Mouse (Mus musculus) lung, embryonic 15.5 days (tissue): ENCODE data around the gene Ccdc107. TPM values are rescaled to one million over a fixed set of nuclear protein-coding genes. Genes with fewer than 3 reads are reported as not detected.

Experiments
- ATAC-seq: fragments of 200-750 bp; cut with Nextera tagmentation; 2 replicates; pipeline ENCODE4 v1.8.0; 2017; ENCODE audit warnings: moderate number of reproducible peaks, borderline replicate concordance; ENCODE audit not compliant: low FRiP score, low TSS enrichment; ENCODE audit errors: extremely low read depth
- H3K27ac ChIP-seq: fragments of 300-500 bp; sonication (generic); 2 replicates; pipeline ENCODE4 v1.5.1; 2015; ENCODE audit warnings: moderate library complexity, mild to moderate bottlenecking, inconsistent platforms
- H3K27me3 ChIP-seq: fragments of 300-500 bp; sonication (generic); 2 replicates; pipeline ENCODE4 v1.6.1; 2015; ENCODE audit warnings: inconsistent platforms
- H3K36me3 ChIP-seq: fragments of 300-500 bp; sonication (generic); 2 replicates; pipeline ENCODE4 v1.6.1; 2015; ENCODE audit warnings: inconsistent platforms
- H3K4me1 ChIP-seq: fragments of 300-500 bp; sonication (generic); 2 replicates; pipeline ENCODE4 v1.6.1; 2015; ENCODE audit warnings: inconsistent platforms
- H3K4me2 ChIP-seq: fragments of 300-500 bp; sonication (generic); 2 replicates; pipeline ENCODE4 v1.6.1; 2015; ENCODE audit warnings: inconsistent platforms, mild to moderate bottlenecking, moderate library complexity
- H3K4me3 ChIP-seq: fragments of 300-500 bp; sonication (generic); 2 replicates; pipeline ENCODE4 v1.5.1; 2015; ENCODE audit warnings: mild to moderate bottlenecking, inconsistent platforms
- H3K9ac ChIP-seq: fragments of 300-500 bp; sonication (generic); 2 replicates; pipeline ENCODE4 v1.6.1; 2015; ENCODE audit warnings: inconsistent platforms
- H3K9me3 ChIP-seq: fragments of 300-500 bp; sonication (generic); 2 replicates; pipeline ENCODE4 v1.6.1; 2016; ENCODE audit warnings: inconsistent platforms
- WGBS: fragments of 180-500 bp; shearing (Covaris S2); methylation state at CpG from one replicate; pipeline ENCODE4 v1.1.7; 2015; 5-methylcytosine and 5-hydroxymethylcytosine counted together
- polyA plus RNA-seq: library from polyadenylated mRNA; unstranded; fragments of >200 nt; fragmentation: Nextera tagmentation; extraction: Ambion mirVana; gene quantifications from 2 replicates; pipeline ENCODE4 v1.2.1, GENCODE M21; 2015

The Ccdc107 gene
- polyA plus RNA-seq, 1 experiment from 2014 or later: 70.1 TPM

DNA sequence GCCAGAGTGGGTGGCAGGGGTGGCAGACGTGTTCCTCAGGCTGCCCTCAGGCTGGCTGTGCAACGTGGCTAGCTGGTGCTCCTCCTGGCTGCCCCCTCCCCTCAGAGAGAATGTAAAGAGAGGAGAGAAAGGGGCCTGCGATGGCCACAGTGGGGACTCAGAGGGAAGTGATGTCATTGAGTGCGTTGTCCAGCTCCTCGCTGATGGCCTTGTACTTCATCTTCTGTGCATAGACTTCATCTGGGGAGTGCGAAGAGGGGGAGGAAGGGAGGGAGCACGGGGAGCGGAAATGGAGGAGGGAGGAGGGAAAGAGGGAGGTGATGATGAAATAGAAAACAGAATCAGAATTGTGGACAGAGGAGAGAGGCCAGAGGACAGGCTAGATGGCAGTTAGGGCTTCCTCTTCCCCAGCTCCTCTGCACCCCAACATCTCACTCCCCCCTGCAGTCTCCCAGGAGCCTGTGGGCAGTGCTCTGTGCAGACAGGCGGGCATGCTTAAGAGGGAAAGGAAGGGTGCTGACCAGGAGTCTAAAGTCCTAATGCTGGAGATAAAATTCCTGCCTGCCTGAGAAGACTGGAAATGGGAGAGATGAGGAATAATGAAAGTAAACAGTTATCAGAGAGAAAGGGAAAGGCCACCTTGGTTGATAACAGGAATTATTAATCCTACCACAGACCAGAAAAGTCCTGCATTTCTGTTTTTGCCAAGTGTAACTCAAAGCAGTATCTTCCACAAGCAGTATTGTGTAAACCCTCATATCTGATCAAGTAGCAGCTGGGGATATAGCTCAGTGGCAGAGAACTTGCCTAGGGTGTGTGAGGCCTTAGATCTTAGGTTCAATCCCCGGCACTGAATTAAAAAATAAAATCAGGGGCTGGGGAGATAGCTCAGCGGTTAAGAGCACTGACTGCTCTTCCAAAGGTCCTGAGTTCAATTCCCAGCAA is 23.3 kb downstream of the Ccdc107 start:
- no peaks in the 10 kb centered on the region for H3K9me3 ChIP-seq
- H3K27me3 ChIP-seq: peaks cover 8% of the 10 kb centered on the region; the same call in 1 of the 2 replicates
- peaks cover 19% of the 10 kb centered on the region for H3K36me3 ChIP-seq
- no peak for ATAC-seq
- H3K27ac ChIP-seq: no peak overlapping the region
- no peak overlapping the region for H3K4me3 ChIP-seq
- H3K9ac ChIP-seq: no peak overlapping the region
- no peak overlapping the region for H3K4me2 ChIP-seq
- peaks cover 21% of the 10 kb centered on the region for H3K4me1 ChIP-seq
- WGBS: 61% methylated on average over 11 of the region's 11 CpGs

DNA sequence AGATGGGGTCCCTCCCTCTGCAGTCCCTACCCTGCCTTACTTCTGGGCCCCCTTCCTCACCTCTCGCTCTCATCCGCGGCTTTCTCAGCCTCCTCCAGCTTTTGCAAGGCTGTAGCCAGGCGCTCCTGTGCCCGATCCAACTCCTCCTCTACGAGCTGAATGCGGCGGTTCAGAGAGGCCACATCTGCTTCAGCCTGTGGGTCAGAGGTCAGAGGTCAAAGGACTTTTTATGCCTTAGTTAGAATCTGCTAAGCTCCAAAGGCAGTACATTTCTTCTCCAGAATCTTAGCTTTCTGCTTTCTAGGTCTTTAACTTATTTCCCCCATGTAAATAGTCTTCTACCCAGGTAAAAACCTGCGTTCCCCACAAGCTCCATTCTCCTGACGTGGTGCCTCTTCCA is 26.9 kb downstream of the Ccdc107 start:
- Histone ChIP-seq H3K4me1 (peaks cover 48% of the 10 kb centered on the region), H3K9me3 (no peaks in the 10 kb centered on the region), H3K27me3 (peaks cover 27% of the 10 kb centered on the region), H3K9ac (no peak overlapping the region), H3K36me3 (peaks cover 19% of the 10 kb centered on the region), H3K4me2 (peak overlapping the region; percentile 46), H3K4me3 (peak overlapping the region; percentile 17), H3K27ac (no peak overlapping the region)
- no peak for ATAC-seq
- 28% methylated on average over 10 of the region's 10 CpGs for WGBS

DNA sequence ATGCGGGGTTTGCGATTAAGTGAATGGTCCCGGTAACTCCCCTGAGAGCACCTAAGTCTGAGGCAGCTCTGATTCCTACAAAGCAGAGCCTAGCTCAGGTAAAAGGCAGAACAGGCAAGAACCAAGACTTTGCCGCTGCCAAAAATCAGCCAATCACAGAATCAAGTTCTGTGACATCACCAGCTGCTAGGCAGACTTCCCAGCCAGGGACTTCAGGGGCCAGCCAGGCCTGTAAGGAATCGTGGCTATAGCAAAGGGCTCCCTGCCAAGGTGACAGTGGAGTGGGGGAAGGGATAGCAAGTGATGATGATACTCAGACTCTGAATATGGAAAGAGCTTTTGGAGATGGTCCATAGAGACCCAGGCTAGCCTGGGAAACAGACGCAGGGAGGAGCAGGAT is 27.3 kb downstream of the Ccdc107 start:
- H3K36me3 ChIP-seq: peaks cover 19% of the 10 kb centered on the region
- peak; percentile 39; the same call in 1 of the 2 replicates for ATAC-seq
- no peak overlapping the region for H3K27ac ChIP-seq

DNA sequence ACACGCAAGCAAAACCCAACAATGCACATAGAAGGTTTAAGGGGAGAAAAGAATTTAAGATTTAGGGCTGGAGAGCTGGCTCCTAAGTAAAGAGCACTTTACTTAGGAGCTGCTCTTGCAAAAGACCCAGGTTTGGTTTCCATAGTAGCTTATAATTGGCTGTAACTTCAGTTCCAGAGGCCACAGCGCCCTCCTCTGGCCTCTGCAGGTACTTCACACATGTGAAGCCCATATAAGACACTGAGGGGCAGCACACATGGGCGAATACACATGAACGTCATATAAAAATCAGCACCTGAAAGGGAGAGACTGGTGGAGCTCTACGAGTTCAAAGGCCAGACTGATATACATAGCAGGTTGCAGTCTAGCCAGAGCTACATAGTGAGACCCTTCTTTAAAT is 35.2 kb downstream of the Ccdc107 start:
- no peak for ATAC-seq
- Histone ChIP-seq H3K36me3 (peaks cover 23% of the 10 kb centered on the region), H3K9me3 (no peaks in the 10 kb centered on the region), H3K4me2 (no peak overlapping the region), H3K4me1 (peaks cover 10% of the 10 kb centered on the region), H3K27ac (no peak overlapping the region), H3K9ac (no peak overlapping the region), H3K4me3 (no peak overlapping the region), H3K27me3 (peaks cover 25% of the 10 kb centered on the region)
- WGBS: 68% methylated on average over 5 of the region's 5 CpGs

More for the DNA sequence above, 27.3 kb downstream of the Ccdc107 start:
- H3K4me2 ChIP-seq: peak overlapping the region; percentile 46
- H3K4me1 ChIP-seq: peaks cover 48% of the 10 kb centered on the region
- H3K9me3 ChIP-seq: no peaks in the 10 kb centered on the region
- H3K27me3 ChIP-seq: peaks cover 31% of the 10 kb centered on the region
- H3K9ac ChIP-seq: no peak overlapping the region
- H3K4me3 ChIP-seq: peak overlapping the region; percentile 17
- WGBS: 11% methylated on average over 6 of the region's 6 CpGs

GRCm38 (mm10) chr4:43528487-43528886 is 35.8 kb downstream of the Ccdc107 start:
- no peak for ATAC-seq
- H3K4me2 ChIP-seq: no peak overlapping the region

GRCm38 (mm10) chr4:43530081-43530501 is 37.4 kb downstream of the Ccdc107 start:
- Histone ChIP-seq H3K9me3 (no peaks in the 10 kb centered on the region), H3K4me2 (no peak overlapping the region), H3K4me1 (no peaks in the 10 kb centered on the region), H3K27ac (no peak overlapping the region), H3K4me3 (no peak overlapping the region), H3K9ac (no peak overlapping the region), H3K27me3 (peaks cover 10% of the 10 kb centered on the region; the same call in 1 of the 2 replicates), H3K36me3 (peaks cover 44% of the 10 kb centered on the region)
- 57% methylated on average over 8 of the region's 8 CpGs for WGBS
- no peak for ATAC-seq

More at GRCm38 (mm10) chr4:43528487-43528886, 35.8 kb downstream of the Ccdc107 start:
- 77% methylated on average over 9 of the region's 9 CpGs for WGBS
- Histone ChIP-seq H3K27ac (no peak overlapping the region), H3K9me3 (no peaks in the 10 kb centered on the region), H3K36me3 (peaks cover 29% of the 10 kb centered on the region), H3K27me3 (peaks cover 19% of the 10 kb centered on the region), H3K4me1 (peaks cover 6% of the 10 kb centered on the region; the same call in 1 of the 2 replicates), H3K9ac (no peak overlapping the region), H3K4me3 (no peak overlapping the region)

DNA sequence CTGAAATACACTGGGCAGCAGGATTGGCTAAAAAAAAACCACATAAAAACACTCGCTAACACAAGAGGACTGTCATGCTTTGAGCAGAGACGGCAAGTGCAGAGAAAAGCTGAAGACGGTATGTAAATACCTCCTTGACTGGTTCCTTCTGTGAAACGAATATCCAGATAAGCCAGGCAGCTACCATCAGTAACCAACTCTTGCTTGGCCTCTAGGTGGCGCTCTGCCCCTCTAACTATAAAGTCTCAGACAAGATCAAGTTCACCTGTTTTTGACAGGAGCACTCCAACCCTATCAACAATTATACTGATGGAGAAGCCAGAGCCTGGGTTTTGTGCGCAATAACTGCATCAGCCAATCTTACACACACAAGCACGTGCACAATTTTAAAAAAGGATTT is 37.9 kb downstream of the Ccdc107 start:
- peaks cover 48% of the 10 kb centered on the region for H3K36me3 ChIP-seq
- WGBS: 18% methylated on average over 7 of the region's 7 CpGs

DNA sequence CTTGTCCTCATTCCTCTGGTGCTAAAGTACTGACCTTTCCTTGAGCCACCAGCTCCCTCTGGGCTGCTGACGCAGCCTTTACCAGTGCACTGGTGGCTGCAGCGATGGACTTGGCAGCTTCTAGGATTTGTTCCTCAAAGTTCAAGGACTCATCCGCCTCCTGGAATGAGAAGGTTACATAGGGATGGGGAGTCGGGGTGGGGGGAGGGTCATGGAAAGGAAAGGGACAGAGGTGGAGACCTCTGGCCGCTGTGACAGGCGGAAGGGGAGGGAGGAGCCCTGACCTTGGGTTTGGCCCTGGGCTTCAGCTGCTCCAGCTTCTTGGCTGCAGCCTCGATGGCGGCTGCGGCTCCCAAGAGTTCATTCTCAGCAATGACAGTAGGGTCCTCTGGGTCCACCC is 40.6 kb downstream of the Ccdc107 start:
- no peak for ATAC-seq
- Histone ChIP-seq H3K4me2 (no peak overlapping the region), H3K4me1 (no peaks in the 10 kb centered on the region), H3K9me3 (no peaks in the 10 kb centered on the region), H3K27ac (no peak overlapping the region), H3K4me3 (no peak overlapping the region), H3K27me3 (no peaks in the 10 kb centered on the region), H3K36me3 (peaks cover 75% of the 10 kb centered on the region), H3K9ac (no peak overlapping the region)
- WGBS: 78% methylated on average over 9 of the region's 9 CpGs

More for the DNA sequence above, 37.9 kb downstream of the Ccdc107 start:
- H3K4me1 ChIP-seq: no peaks in the 10 kb centered on the region
- no peak for ATAC-seq
- H3K27ac ChIP-seq: no peak overlapping the region
- no peak overlapping the region for H3K4me3 ChIP-seq
- peaks cover 5% of the 10 kb centered on the region; the same call in 1 of the 2 replicates for H3K27me3 ChIP-seq
- H3K9me3 ChIP-seq: no peaks in the 10 kb centered on the region
- H3K4me2 ChIP-seq: no peak overlapping the region
- no peak overlapping the region for H3K9ac ChIP-seq

- Histone ChIP-seq H3K4me2 (no peak overlapping the region), H3K9ac (no peak overlapping the region), H3K9me3 (no peaks in the 10 kb centered on the region), H3K36me3 (peaks cover 99% of the 10 kb centered on the region), H3K27ac (no peak overlapping the region), H3K4me3 (no peak overlapping the region), H3K4me1 (no peaks in the 10 kb centered on the region), H3K27me3 (no peaks in the 10 kb centered on the region)
- WGBS: 95% methylated on average over 8 of the region's 8 CpGs
- ATAC-seq: no peak
Observed at GRCm38 (mm10) chr4:43535628-43536027, 42.9 kb downstream of the Ccdc107 start.

DNA sequence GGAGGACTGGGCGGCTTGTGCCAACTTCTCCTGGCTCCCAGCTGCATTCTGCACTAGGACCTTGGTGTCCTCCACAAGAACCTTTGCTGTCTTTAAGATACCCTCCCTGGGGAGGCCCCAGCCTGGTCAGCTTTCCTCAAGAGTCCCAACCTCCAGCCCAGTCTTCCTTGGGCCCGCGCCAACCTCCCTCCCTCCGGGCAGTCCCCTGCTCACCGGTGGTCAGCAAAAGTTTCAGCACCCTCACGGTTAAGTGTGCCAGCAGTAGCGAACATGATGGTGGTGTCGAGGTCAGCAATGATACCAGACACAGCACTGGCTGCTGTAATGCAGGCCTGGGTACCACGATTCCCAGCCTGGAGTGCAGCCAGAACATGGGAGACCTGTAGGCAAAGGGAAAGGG is 43.3 kb downstream of the Ccdc107 start:
- ATAC-seq: no peak
- H3K9ac ChIP-seq: no peak overlapping the region
- no peaks in the 10 kb centered on the region for H3K4me1 ChIP-seq
- peaks cover 98% of the 10 kb centered on the region for H3K36me3 ChIP-seq
- no peaks in the 10 kb centered on the region for H3K27me3 ChIP-seq
- WGBS: 89% methylated on average over 9 of the region's 9 CpGs
- H3K4me2 ChIP-seq: no peak overlapping the region
- no peaks in the 10 kb centered on the region for H3K9me3 ChIP-seq
- no peak overlapping the region for H3K27ac ChIP-seq
- H3K4me3 ChIP-seq: no peak overlapping the region

GRCm38 (mm10) chr4:43542044-43542443 is 49.3 kb downstream of the Ccdc107 start:
- no peak overlapping the region for H3K4me3 ChIP-seq
- no peak for ATAC-seq
- H3K4me2 ChIP-seq: no peak overlapping the region
- H3K36me3 ChIP-seq: peaks cover 98% of the 10 kb centered on the region
- no peaks in the 10 kb centered on the region for H3K27me3 ChIP-seq
- no peaks in the 10 kb centered on the region for H3K4me1 ChIP-seq
- H3K9me3 ChIP-seq: no peaks in the 10 kb centered on the region
- WGBS: 84% methylated on average over 3 of the region's 3 CpGs
- H3K27ac ChIP-seq: no peak overlapping the region
- no peak overlapping the region for H3K9ac ChIP-seq
